Comparison of ENCODE assay signal across 15 mouse cellular contexts in the genomic region with DNA sequence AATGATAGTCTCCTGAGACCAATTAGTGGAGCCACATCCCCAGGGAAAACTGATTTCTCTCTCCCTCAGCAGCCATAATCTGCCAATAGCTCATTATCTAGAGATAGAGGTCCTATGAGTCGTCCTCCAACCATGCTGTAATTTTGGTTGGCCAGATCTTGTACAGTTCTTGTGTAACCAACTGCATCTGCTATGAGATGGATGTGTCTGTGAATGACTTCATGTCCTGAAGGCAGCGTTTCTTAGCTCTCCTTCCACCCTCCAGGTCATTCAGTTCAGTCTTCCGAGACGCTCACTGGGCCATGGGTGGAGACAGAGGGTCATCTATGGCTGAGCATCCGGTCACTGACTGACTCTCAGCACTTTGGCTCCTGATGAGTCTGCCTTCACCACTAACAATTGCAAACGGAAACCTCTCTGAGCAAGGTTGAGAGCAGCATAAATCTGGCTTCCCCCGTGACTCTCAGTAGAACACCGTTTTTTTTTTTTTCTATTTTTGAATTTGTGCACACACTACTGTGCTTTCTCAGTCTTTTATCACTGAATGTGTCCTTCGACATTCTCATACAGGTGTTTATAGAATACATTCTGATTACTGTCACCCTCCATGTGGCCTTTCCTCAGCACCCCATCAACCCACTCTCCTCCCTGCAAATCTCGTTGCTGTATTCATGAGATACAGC.
A peak's percentile ranks its signal among the peaks of the same experiment; 100 is the strongest.
DNase-seq lines count a peak whose midpoint lies in the region; ATAC-seq and TF ChIP-seq lines count a peak whose summit lies in the region.
"Had no signal": no experiment of that assay in that cellular context is flagged by ENCODE, and none has a peak within 500 bp of the region (broad histone marks: within the 10 kb centered on the region; RNA-seq: fewer than 3 reads in every experiment).

No protein-coding gene starts in this region.

- peak; percentile 10 to 32 for DNase-seq in heart, adult 9 months (ENCODE audit: low spot score in 2 of 2)
- DNase-seq in heart, adult 8-10 months (ENCODE audit: low spot score): no peak
- DNase-seq in liver, embryonic 11.5 days (ENCODE audit: low spot score): no peak
- DNase-seq in liver: no peak
- DNase-seq in limb, embryonic 10.5 days (ENCODE audit: low spot score): no peak
- no peak for DNase-seq in stomach, postnatal 0 days (ENCODE audit: low spot score)
- DNase-seq in adrenal gland, postnatal 4 days (ENCODE audit: low spot score in 2 of 2): no peak
- no peak for DNase-seq in adrenal gland, adult 8-10 months
- DNase-seq: cerebellum, postnatal 14 days; gastrocnemius, postnatal 10 days; layer of hippocampus, adult 9-11 months; spleen, adult 18-20 months; thymus, adult 18-20 months had no signal

- 82% methylated on average over 10 of the region's 10 CpGs for WGBS in liver, embryonic 11.5 days
- 90% methylated on average over 10 of the region's 10 CpGs for WGBS in limb, embryonic 10.5 days
- WGBS in stomach, postnatal 0 days: 78% methylated on average over 10 of the region's 10 CpGs

- no peak overlapping the region for H3K4me3 ChIP-seq in liver, embryonic 11.5 days (ENCODE audit: low read depth, low read length)
- no peak overlapping the region for H3K4me3 ChIP-seq in limb, embryonic 10.5 days
- no peak overlapping the region for H3K4me3 ChIP-seq in stomach, postnatal 0 days (ENCODE audit: low read depth, low read length)
- H3K4me3 ChIP-seq: myocyte had no signal

- peak overlapping the region; percentile 38 for H3K4me2 ChIP-seq in liver, embryonic 11.5 days
- no peak overlapping the region for H3K4me2 ChIP-seq in stomach, postnatal 0 days (replicated peaks; ENCODE audit: low read depth)

- peaks cover 5% of the 10 kb centered on the region for H3K36me3 ChIP-seq in liver, embryonic 11.5 days (ENCODE audit: control insufficient read depth, insufficient read depth, low read length)
- 0 out of 2 replicates have a peak, but pooled peaks cover under 1% of the 10 kb centered on the region for H3K36me3 ChIP-seq in limb, embryonic 10.5 days
- H3K36me3 ChIP-seq in stomach, postnatal 0 days (ENCODE audit: control insufficient read depth, insufficient read depth, low read length): no peaks in the 10 kb centered on the region

- H3K27ac ChIP-seq in liver, embryonic 11.5 days (ENCODE audit: low read depth, low read length): peak overlapping the region; percentile 5; the same call in 1 of the 2 replicates
- peak overlapping the region; percentile 79 for H3K27ac ChIP-seq in limb, embryonic 10.5 days
- peak overlapping the region; percentile 83; the same call in 1 of the 2 replicates for H3K27ac ChIP-seq in stomach, postnatal 0 days (replicated peaks)

- H3K27me3 ChIP-seq in liver, embryonic 11.5 days (replicated peaks; ENCODE audit: control insufficient read depth, insufficient read depth, low read length): no peaks in the 10 kb centered on the region
- H3K27me3 ChIP-seq in limb, embryonic 10.5 days (ENCODE audit: low read depth, poor library complexity, severe bottlenecking): no peaks in the 10 kb centered on the region
- H3K27me3 ChIP-seq in stomach, postnatal 0 days (ENCODE audit: control insufficient read depth, insufficient read depth, low read length): no peaks in the 10 kb centered on the region

- H3K9me3 ChIP-seq in liver, embryonic 11.5 days (ENCODE audit: control insufficient read depth, low read length): no peaks in the 10 kb centered on the region
- no peaks in the 10 kb centered on the region for H3K9me3 ChIP-seq in limb, embryonic 10.5 days (replicated peaks)
- no peaks in the 10 kb centered on the region for H3K9me3 ChIP-seq in stomach, postnatal 0 days (ENCODE audit: control insufficient read depth, low read length)

- no peak for ATAC-seq in liver, embryonic 11.5 days (replicated peaks; ENCODE audit: low FRiP score)
- ATAC-seq in stomach, postnatal 0 days (ENCODE audit: low FRiP score, low TSS enrichment): no peak
- ATAC-seq: hindbrain, embryonic 16.5 days had no signal

- TF ChIP-seq CTCF in stomach, postnatal 0 days (IDR thresholded peaks at IDR 0.05; ENCODE audit: low read depth): no peak

- H3K9ac ChIP-seq in liver, embryonic 11.5 days (ENCODE audit: low read depth, low read length): no peak overlapping the region
- no peak overlapping the region for H3K9ac ChIP-seq in stomach, postnatal 0 days (ENCODE audit: low read length)

- peaks cover 27% of the 10 kb centered on the region for H3K4me1 ChIP-seq in liver, embryonic 11.5 days (replicated peaks; ENCODE audit: control insufficient read depth, insufficient read depth, low read length)
- peaks cover 35% of the 10 kb centered on the region for H3K4me1 ChIP-seq in limb, embryonic 10.5 days
- H3K4me1 ChIP-seq in stomach, postnatal 0 days (replicated peaks; ENCODE audit: control insufficient read depth, insufficient read depth): 0 out of 2 replicates have a peak, but pooled peaks cover 3% of the 10 kb centered on the region

- no peak for TF ChIP-seq EP300 in stomach, postnatal 0 days (optimal IDR thresholded peaks at IDR 0.05)

Comparison
In these comparisons a context has a peak if more than half of its experiments do, and no peak if none do; other contexts are left out.
1. DNase-seq: peak in heart, adult 9 months (2 of 2); none in heart, adult 8-10 months (single experiment), liver, embryonic 11.5 days (single experiment), liver (single experiment), limb, embryonic 10.5 days (single experiment), stomach, postnatal 0 days (single experiment), adrenal gland, postnatal 4 days (0 of 2) and adrenal gland, adult 8-10 months (single experiment).
2. H3K27ac ChIP-seq: peak in every context shown above with its lines; median percentile 83 in stomach, postnatal 0 days; 79 in limb, embryonic 10.5 days; 5 in liver, embryonic 11.5 days.